Mouse (Mus musculus) midbrain, postnatal 0 days (tissue): ENCODE data around the gene Pde4b. TPM values are rescaled to one million over a fixed set of nuclear protein-coding genes. Genes with fewer than 3 reads are reported as not detected.
A peak's percentile ranks its signal among the peaks of the same experiment; 100 is the strongest.

Experiments
- ATAC-seq: fragments of 200-750 bp; cut with Nextera tagmentation; 2 replicates; pipeline ENCODE4 v1.8.0; 2017; ENCODE audit warnings: moderate number of reproducible peaks, mild to moderate bottlenecking, moderate TSS enrichment, moderate library complexity; ENCODE audit not compliant: low FRiP score
- DNase-seq: peaks from one replicate; pipeline ENCODE4 v3.0.0-alpha.2; 2015; ENCODE audit warnings: low spot score
- H3K27ac ChIP-seq: fragments of 300-500 bp; sonication (generic); 2 replicates; pipeline ENCODE4 v1.5.1; 2014; ENCODE audit warnings: low read depth, mild to moderate bottlenecking, low read length, mixed read lengths
- H3K27me3 ChIP-seq: fragments of 300-500 bp; sonication (generic); 2 replicates; pipeline ENCODE4 v1.6.1; 2014; ENCODE audit warnings: low read length, control low read depth, mixed read lengths; ENCODE audit not compliant: insufficient read depth
- H3K36me3 ChIP-seq: fragments of 300-500 bp; sonication (generic); 2 replicates; pipeline ENCODE4 v1.6.1; 2014; ENCODE audit warnings: low read length, control low read depth, mixed read lengths; ENCODE audit not compliant: insufficient read depth
- H3K4me1 ChIP-seq: fragments of 300-500 bp; sonication (generic); 2 replicates; pipeline ENCODE4 v1.6.1; 2014; ENCODE audit warnings: mild to moderate bottlenecking, control low read depth, antibody characterized with exemption, low read length, mixed read lengths; ENCODE audit not compliant: insufficient read depth
- H3K4me2 ChIP-seq: fragments of 300-500 bp; sonication (generic); 2 replicates; pipeline ENCODE4 v1.6.1; 2014; ENCODE audit warnings: low read depth, mild to moderate bottlenecking, low read length, mixed read lengths; ENCODE audit not compliant: poor library complexity, severe bottlenecking
- H3K4me3 ChIP-seq: fragments of 300-500 bp; sonication (generic); 2 replicates; pipeline ENCODE4 v1.5.1; 2014; ENCODE audit warnings: low read depth, mild to moderate bottlenecking, low read length, moderate library complexity
- H3K9ac ChIP-seq: fragments of 300-500 bp; sonication (generic); replicated peaks from 2 replicates; pipeline ENCODE4 v1.6.1; 2014; ENCODE audit warnings: mild to moderate bottlenecking, low read length, moderate library complexity, mixed read lengths; ENCODE audit not compliant: poor library complexity, severe bottlenecking
- H3K9me3 ChIP-seq: fragments of 300-500 bp; sonication (generic); 2 replicates; pipeline ENCODE4 v1.6.1; 2016; ENCODE audit warnings: low read length, control low read depth
- CTCF ChIP-seq: IDR thresholded peaks from 2 replicates; pipeline ENCODE4 v1.5.1; 2016; ENCODE audit warnings: antibody characterized with exemption, mild to moderate bottlenecking
- WGBS: fragments of 180-500 bp; shearing (Covaris S2); extraction: QIAGEN DNeasy Blood & Tissue Kit; methylation state at CpG from one replicate; pipeline ENCODE4 v1.1.7; 2014; 5-methylcytosine and 5-hydroxymethylcytosine counted together
- polyA plus RNA-seq: library from polyadenylated mRNA; unstranded; fragments of >200 nt; fragmentation: Nextera tagmentation; extraction: Ambion mirVana; gene quantifications from 2 replicates; pipeline ENCODE4 v1.2.1, GENCODE M21; 2015
- total RNA-seq: library from RNA; depleted of rRNA; stranded (reverse); fragments of >200 nt; gene quantifications from 2 replicates; pipeline ENCODE4 v1.2.3, GENCODE M21; 2014

Pde4b gene
- total and polyA plus RNA-seq, 2 experiments from 2014 or later, result 65.5 to 90.1 TPM

- Histone ChIP-seq H3K4me3 (no peak overlapping the region), H3K27me3 (no peaks in the 10 kb centered on the region), H3K4me1 (no peaks in the 10 kb centered on the region), H3K27ac (no peak overlapping the region), H3K36me3 (no peaks in the 10 kb centered on the region), H3K4me2 (no peak overlapping the region), H3K9ac (no peak overlapping the region), H3K9me3 (no peaks in the 10 kb centered on the region)
- ATAC-seq (no peak), DNase-seq (no peak)
- 88% methylated on average over 2 of the region's 2 CpGs for WGBS
- no peak for TF ChIP-seq CTCF
These were observed 245.0 kb downstream of the Pde4b start for GRCm38 (mm10) chr4:102332386-102332785.

GRCm38 (mm10) chr4:102332885-102333284 is 245.5 kb downstream of the Pde4b start:
- no peak for TF ChIP-seq CTCF
- no peak for DNase-seq
- ATAC-seq, result no peak
- Histone ChIP-seq H3K9ac (no peak overlapping the region), H3K27me3 (no peaks in the 10 kb centered on the region), H3K27ac (no peak overlapping the region), H3K4me3 (no peak overlapping the region), H3K4me1 (no peaks in the 10 kb centered on the region), H3K36me3 (no peaks in the 10 kb centered on the region), H3K9me3 (no peaks in the 10 kb centered on the region), H3K4me2 (no peak overlapping the region)
- WGBS, result 95% methylated on average over 4 of the region's 4 CpGs

GRCm38 (mm10) chr4:102346911-102347492 is 259.7 kb downstream of the Pde4b start:
- DNase-seq, result peak; percentile 53
- ATAC-seq, result no peak
- Histone ChIP-seq H3K36me3 (no peaks in the 10 kb centered on the region), H3K4me2 (0 out of 2 replicates have a peak overlapping the region, but pooled peaks have one; percentile 1), H3K4me1 (peaks cover 4% of the 10 kb centered on the region; the same call in 1 of the 2 replicates), H3K27ac (no peak overlapping the region), H3K27me3 (no peaks in the 10 kb centered on the region), H3K9ac (no peak overlapping the region), H3K4me3 (no peak overlapping the region), H3K9me3 (no peaks in the 10 kb centered on the region)
- TF ChIP-seq CTCF, result no peak
- 32% methylated on average over 4 of the region's 4 CpGs for WGBS

GRCm38 (mm10) chr4:102351476-102352475 is 264.4 kb downstream of the Pde4b start:
- no peak overlapping the region for H3K4me3 ChIP-seq
- DNase-seq, result peak; percentile 81
- 39% methylated on average over 1 of the region's 1 CpGs for WGBS
- TF ChIP-seq CTCF, result no peak
- no peak overlapping the region for H3K9ac ChIP-seq
- peaks cover 7% of the 10 kb centered on the region; the same call in 1 of the 2 replicates for H3K4me1 ChIP-seq
- no peaks in the 10 kb centered on the region for H3K27me3 ChIP-seq
- no peak overlapping the region for H3K4me2 ChIP-seq
- no peaks in the 10 kb centered on the region for H3K9me3 ChIP-seq
- H3K27ac ChIP-seq, result 0 out of 2 replicates have a peak overlapping the region, but pooled peaks have one; percentile 32
- H3K36me3 ChIP-seq, result no peaks in the 10 kb centered on the region
- peak; percentile 44; the same call in 1 of the 2 replicates for ATAC-seq

GRCm38 (mm10) chr4:102353641-102354403 is 266.5 kb downstream of the Pde4b start:
- Histone ChIP-seq H3K4me3 (no peak overlapping the region), H3K4me2 (no peak overlapping the region), H3K9ac (no peak overlapping the region), H3K36me3 (no peaks in the 10 kb centered on the region), H3K27ac (no peak overlapping the region), H3K27me3 (no peaks in the 10 kb centered on the region), H3K9me3 (no peaks in the 10 kb centered on the region), H3K4me1 (peaks cover 7% of the 10 kb centered on the region; the same call in 1 of the 2 replicates)
- ATAC-seq (no peak), DNase-seq (peak; percentile 62)
- 83% methylated on average over 3 of the region's 3 CpGs for WGBS
- no peak for TF ChIP-seq CTCF
